Mouse (Mus musculus) intestine, embryonic 15.5 days (tissue): ENCODE measurements around the gene Gm20388. TPM values are rescaled to one million over a fixed set of nuclear protein-coding genes. Genes with fewer than 3 reads are reported as not detected.

Source experiments
- ATAC-seq: fragments of 200-750 bp; cut with Nextera tagmentation; 2 replicates; pipeline ENCODE4 v1.8.0; 2017; ENCODE audit warnings: moderate TSS enrichment, moderate library complexity
- H3K27ac ChIP-seq: fragments of 300-500 bp; sonication (generic); 2 replicates; pipeline ENCODE4 v1.5.1; 2015; ENCODE audit warnings: mild to moderate bottlenecking, inconsistent platforms
- H3K27me3 ChIP-seq: fragments of 300-500 bp; sonication (generic); replicated peaks from 2 replicates; pipeline ENCODE4 v1.6.1; 2015; ENCODE audit warnings: inconsistent platforms
- H3K36me3 ChIP-seq: fragments of 300-500 bp; sonication (generic); 2 replicates; pipeline ENCODE4 v1.6.1; 2015; ENCODE audit warnings: inconsistent platforms
- H3K4me1 ChIP-seq: fragments of 300-500 bp; sonication (generic); replicated peaks from 2 replicates; pipeline ENCODE4 v1.6.1; 2015; ENCODE audit warnings: inconsistent platforms
- H3K4me2 ChIP-seq: fragments of 300-500 bp; sonication (generic); replicated peaks from 2 replicates; pipeline ENCODE4 v1.6.1; 2015; ENCODE audit warnings: mild to moderate bottlenecking, inconsistent platforms
- H3K4me3 ChIP-seq: fragments of 300-500 bp; sonication (generic); replicated peaks from 2 replicates; pipeline ENCODE4 v1.5.1; 2015; ENCODE audit warnings: inconsistent platforms
- H3K9ac ChIP-seq: fragments of 300-500 bp; sonication (generic); 2 replicates; pipeline ENCODE4 v1.6.1; 2015; ENCODE audit warnings: inconsistent platforms
- H3K9me3 ChIP-seq: fragments of 300-500 bp; sonication (generic); 2 replicates; pipeline ENCODE4 v1.6.1; 2016; ENCODE audit warnings: inconsistent platforms
- WGBS: fragments of 180-500 bp; shearing (Covaris S2); methylation state at CpG from one replicate; pipeline ENCODE4 v1.1.7; 2015; 5-methylcytosine and 5-hydroxymethylcytosine counted together
- polyA plus RNA-seq: library from polyadenylated mRNA; unstranded; fragments of >200 nt; fragmentation: Nextera tagmentation; extraction: Ambion mirVana; gene quantifications from 2 replicates; pipeline ENCODE4 v1.2.1, GENCODE M21; 2015

The Gm20388 gene
- polyA plus RNA-seq, 1 experiment from 2014 or later = not detected

DNA sequence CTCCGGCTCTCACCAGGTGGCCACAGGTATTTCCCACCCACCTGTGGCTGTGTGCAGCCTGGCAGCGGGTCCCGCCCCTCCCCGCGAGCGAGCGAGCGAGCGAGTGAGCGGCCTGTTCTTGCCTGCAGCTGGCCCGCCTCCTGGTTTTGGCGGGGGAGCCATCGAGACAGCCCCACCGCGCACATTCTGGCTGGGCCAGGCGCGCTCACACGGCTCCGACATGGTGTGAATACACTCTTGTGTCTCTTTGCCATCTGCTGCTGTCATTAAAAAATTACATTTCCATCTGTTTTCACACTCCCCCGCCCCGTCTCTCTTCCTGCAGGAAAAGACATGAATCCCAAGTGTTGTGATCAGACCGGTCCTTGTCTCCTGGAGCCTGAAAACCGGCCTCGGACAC lies 687.9 kb downstream of the Gm20388 start:
- peak; percentile 52 for ATAC-seq
- 22% methylated on average over 24 of the region's 24 CpGs for WGBS
- Histone ChIP-seq H3K4me2 (peak overlapping the region; percentile 53), H3K4me3 (no peak overlapping the region), H3K27me3 (no peaks in the 10 kb centered on the region), H3K36me3 (no peaks in the 10 kb centered on the region), H3K4me1 (peaks cover 8% of the 10 kb centered on the region), H3K9ac (no peak overlapping the region), H3K27ac (no peak overlapping the region), H3K9me3 (no peaks in the 10 kb centered on the region)

DNA sequence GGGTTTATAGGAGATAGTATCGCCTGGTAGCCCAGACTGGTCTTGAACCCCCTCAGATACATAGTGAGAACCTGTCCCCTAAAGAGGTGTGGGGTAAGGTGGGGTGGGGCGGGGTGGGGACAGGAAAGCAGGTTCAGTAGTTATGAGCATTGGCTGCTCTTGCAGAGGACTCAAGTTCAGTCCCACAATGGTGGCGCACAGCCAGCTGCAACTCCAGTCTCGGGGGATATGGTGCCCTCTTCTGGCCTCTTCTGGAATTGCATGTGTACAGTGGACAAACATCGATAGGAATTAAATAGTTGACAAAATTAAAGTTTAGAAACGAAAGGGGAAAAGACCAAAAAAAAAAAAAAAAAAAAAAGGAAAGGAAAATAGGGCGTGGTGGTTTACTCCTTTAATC lies 688.9 kb downstream of the Gm20388 start:
- Histone ChIP-seq H3K9ac (no peak overlapping the region), H3K9me3 (no peaks in the 10 kb centered on the region), H3K4me3 (no peak overlapping the region), H3K27ac (no peak overlapping the region), H3K36me3 (no peaks in the 10 kb centered on the region), H3K27me3 (no peaks in the 10 kb centered on the region), H3K4me1 (peaks cover 8% of the 10 kb centered on the region), H3K4me2 (no peak overlapping the region)
- no peak for ATAC-seq
- WGBS = 52% methylated on average over 7 of the region's 7 CpGs

DNA sequence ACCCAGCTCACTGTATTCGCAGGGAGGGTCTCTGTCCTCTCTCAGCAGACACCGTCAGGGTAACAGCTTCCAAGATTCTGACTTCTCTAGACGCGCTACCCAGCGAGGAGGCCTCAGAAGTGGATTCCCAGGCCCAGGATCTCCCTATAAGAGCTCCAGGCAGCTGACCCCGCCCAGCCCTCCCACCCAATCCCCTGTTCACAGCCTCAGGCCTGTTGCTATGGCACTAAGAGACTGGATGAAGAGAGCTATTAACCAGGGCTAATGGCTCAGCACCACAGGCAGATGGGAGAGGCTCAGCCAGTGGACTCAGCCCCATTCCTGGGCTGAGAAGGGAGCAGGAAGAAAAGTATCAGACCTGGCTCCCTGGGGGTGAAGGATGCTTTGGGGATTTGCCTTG lies 692.0 kb downstream of the Gm20388 start:
- 0 out of 2 replicates have a peak overlapping the region, but pooled peaks have one; percentile 22 for H3K27ac ChIP-seq
- H3K4me3 ChIP-seq = no peak overlapping the region
- H3K9ac ChIP-seq = no peak overlapping the region
- no peaks in the 10 kb centered on the region for H3K36me3 ChIP-seq
- H3K4me2 ChIP-seq = no peak overlapping the region
- no peaks in the 10 kb centered on the region for H3K27me3 ChIP-seq
- peaks cover 8% of the 10 kb centered on the region for H3K4me1 ChIP-seq
- H3K9me3 ChIP-seq = no peaks in the 10 kb centered on the region
- WGBS = 40% methylated on average over 6 of the region's 6 CpGs
- ATAC-seq = peak; percentile 26; the same call in 1 of the 2 replicates

DNA sequence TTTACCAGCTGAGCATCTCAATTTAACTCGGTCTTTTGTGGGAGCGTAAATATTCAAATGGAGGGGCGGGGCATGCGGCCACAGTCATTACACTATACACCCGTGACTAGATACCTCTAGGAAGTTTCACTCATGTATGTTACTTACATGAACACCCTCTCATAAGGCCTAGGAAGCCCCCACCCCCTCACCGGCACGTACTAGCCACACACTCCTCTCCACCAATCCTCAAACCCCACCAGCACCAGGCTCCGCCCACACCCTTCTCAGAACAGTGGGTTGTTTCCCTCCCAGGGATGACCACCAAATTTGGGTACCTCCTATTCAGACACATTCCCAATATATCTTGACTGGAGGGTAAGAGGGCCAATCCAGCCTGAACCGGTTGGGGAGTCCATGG lies 696.8 kb downstream of the Gm20388 start:
- no peaks in the 10 kb centered on the region for H3K36me3 ChIP-seq
- H3K27ac ChIP-seq = no peak overlapping the region
- no peaks in the 10 kb centered on the region for H3K27me3 ChIP-seq
- no peak overlapping the region for H3K4me2 ChIP-seq
- ATAC-seq = no peak
- no peak overlapping the region for H3K4me3 ChIP-seq
- 83% methylated on average over 9 of the region's 9 CpGs for WGBS
- no peaks in the 10 kb centered on the region for H3K4me1 ChIP-seq
- H3K9ac ChIP-seq = no peak overlapping the region
- no peaks in the 10 kb centered on the region for H3K9me3 ChIP-seq

DNA sequence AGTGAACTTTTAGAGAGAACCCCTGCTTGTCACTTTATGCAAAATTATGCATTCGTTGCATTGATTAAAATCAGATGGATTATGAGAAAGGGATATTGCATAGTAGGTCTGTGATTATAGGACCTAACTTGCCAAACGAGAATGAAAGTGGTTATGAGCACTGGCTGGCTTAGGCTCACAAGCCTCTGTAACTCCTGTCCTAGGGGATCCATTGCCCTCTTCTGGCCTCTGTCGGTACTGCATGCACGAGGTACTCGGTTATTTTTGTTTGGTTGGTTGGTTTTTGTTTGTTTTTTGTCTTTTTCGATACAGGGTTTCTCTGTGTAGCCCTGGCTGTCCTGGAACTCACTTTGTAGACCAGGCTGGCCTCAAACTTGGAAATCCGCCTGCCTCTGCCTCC lies 697.2 kb downstream of the Gm20388 start:
- H3K4me1 ChIP-seq = no peaks in the 10 kb centered on the region
- no peak overlapping the region for H3K4me3 ChIP-seq
- WGBS = 14% methylated on average over 7 of the region's 7 CpGs
- H3K36me3 ChIP-seq = no peaks in the 10 kb centered on the region
- H3K9me3 ChIP-seq = no peaks in the 10 kb centered on the region
- peak; percentile 64; the same call in 1 of the 2 replicates for ATAC-seq
- no peak overlapping the region for H3K27ac ChIP-seq
- H3K4me2 ChIP-seq = no peak overlapping the region
- H3K9ac ChIP-seq = no peak overlapping the region
- no peaks in the 10 kb centered on the region for H3K27me3 ChIP-seq

DNA sequence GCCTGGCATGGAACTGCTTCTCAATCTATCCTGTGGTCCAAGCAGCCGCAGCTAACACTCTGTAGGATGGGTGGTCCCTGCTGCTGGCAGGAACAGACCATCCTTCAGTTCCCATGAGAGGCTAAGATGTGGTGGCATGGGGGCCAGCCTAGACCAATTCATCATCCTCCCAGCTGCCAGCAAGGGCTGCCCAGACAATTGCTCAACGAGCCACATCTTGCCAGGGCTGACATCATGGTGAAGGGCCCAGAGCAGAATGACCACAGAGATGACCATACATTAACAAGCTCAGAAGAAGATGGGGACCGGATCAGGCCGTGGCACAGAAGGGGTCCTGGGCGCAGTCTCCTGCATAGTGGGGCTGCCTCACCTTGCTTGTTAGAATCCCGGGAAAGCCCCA lies 700.2 kb downstream of the Gm20388 start:
- H3K9ac ChIP-seq = no peak overlapping the region
- H3K27ac ChIP-seq = no peak overlapping the region
- no peak for ATAC-seq
- no peak overlapping the region for H3K4me3 ChIP-seq
- no peaks in the 10 kb centered on the region for H3K36me3 ChIP-seq
- no peaks in the 10 kb centered on the region for H3K27me3 ChIP-seq
- H3K4me1 ChIP-seq = no peaks in the 10 kb centered on the region
- no peaks in the 10 kb centered on the region for H3K9me3 ChIP-seq
- WGBS = 83% methylated on average over 6 of the region's 6 CpGs
- no peak overlapping the region for H3K4me2 ChIP-seq

DNA sequence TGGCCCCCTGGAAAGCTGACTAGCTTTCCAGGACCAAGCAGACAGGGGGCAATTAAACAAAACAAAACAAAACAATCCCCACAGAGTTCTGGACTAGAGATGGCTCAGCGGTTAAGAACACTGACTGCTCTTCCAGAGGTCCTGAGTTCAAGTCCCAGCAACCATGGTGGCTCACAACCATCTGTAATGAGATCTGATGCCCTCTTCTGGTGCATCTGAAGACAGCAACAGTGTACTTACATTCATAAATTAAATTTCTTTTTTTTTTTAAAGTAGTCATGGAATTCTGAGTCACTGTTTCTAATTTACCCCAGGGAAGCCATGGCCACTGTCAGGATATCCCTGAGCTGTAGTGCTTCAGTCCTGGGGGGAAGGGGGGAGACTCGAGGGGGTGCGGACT lies 703.9 kb downstream of the Gm20388 start:
- H3K27me3 ChIP-seq = no peaks in the 10 kb centered on the region
- H3K4me1 ChIP-seq = no peaks in the 10 kb centered on the region
- no peak overlapping the region for H3K9ac ChIP-seq
- ATAC-seq = no peak
- H3K4me2 ChIP-seq = no peak overlapping the region
- 86% methylated on average over 3 of the region's 3 CpGs for WGBS
- H3K4me3 ChIP-seq = no peak overlapping the region
- no peaks in the 10 kb centered on the region for H3K9me3 ChIP-seq
- no peaks in the 10 kb centered on the region for H3K36me3 ChIP-seq
- H3K27ac ChIP-seq = no peak overlapping the region

DNA sequence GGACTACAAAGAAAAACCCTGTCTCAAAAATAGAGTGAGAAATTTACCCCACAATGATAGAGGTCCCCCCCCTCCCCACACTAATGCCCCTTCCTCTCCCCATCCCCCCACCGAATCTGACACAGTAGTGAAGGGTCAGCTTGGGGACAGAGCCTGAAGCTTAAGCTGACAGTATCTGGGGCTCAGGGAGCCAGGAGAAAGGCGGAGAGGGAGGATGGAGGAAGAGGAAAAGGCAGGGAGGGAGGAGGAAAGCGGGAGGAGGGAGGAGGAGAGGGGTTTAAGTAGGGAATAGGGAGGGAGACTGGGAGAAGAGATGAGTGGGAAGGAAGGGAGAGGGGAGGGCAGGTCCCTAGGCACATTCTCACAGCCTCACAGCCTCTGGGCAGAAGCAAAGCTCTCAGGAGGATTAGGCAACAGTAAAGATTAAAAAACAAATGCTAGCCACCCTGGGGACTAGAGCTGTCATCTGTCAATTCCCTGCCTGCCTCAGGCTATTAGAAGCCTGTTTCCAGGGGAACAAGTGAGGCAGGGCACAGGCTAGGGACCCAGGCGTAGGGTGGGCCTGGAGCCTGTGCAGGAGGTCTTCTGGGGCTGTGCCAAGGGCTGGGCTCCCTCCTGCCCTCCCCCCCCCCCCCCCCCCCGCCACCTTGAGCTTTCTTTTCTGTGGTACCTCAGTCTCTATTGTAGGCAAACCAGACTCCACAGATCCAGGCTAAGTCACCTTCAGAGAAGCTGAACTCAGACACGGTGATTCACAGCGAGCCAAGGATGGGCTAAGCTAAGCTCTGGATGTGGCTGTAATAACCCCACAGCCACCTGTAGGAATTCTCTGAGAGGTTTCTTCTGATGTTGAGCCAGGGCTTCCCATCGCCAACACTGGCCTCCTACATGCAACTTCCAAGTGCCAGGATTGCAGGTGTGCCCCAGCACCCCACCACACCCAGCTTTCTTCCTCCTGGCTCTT lies 706.3 kb downstream of the Gm20388 start:
- 56% methylated on average over 7 of the region's 8 CpGs for WGBS

DNA sequence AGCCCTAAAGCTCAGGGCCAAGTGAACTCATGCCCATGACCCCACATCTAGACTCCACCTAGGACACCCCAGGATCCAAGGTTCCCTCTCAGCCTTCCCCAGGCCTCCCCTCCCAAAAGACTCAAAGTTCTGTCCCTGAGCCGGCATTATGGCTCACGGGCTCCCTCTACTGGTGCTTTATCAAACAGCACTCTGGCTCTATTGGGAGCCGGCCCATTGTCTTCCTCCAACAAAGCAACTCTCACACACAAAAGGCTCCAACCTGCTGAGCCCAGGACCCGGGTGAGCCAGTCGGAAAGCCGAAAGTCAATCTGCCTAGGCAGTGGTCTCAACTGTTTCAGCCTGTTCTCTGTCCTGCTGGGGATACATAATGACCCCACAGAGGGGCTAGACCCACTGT lies 707.5 kb downstream of the Gm20388 start:
- Histone ChIP-seq H3K9ac (no peak overlapping the region), H3K4me1 (peaks cover 5% of the 10 kb centered on the region; the same call in 1 of the 2 replicates)
- WGBS = 2% methylated on average over 6 of the region's 6 CpGs

More for the DNA sequence above, 706.3 kb downstream of the Gm20388 start:
- Histone ChIP-seq H3K9me3 (no peaks in the 10 kb centered on the region), H3K36me3 (no peaks in the 10 kb centered on the region), H3K4me3 (no peak overlapping the region), H3K4me2 (no peak overlapping the region), H3K27ac (no peak overlapping the region), H3K4me1 (peaks cover 5% of the 10 kb centered on the region; the same call in 1 of the 2 replicates), H3K9ac (no peak overlapping the region), H3K27me3 (no peaks in the 10 kb centered on the region; the same call in 1 of the 2 replicates)
- ATAC-seq = no peak

DNA sequence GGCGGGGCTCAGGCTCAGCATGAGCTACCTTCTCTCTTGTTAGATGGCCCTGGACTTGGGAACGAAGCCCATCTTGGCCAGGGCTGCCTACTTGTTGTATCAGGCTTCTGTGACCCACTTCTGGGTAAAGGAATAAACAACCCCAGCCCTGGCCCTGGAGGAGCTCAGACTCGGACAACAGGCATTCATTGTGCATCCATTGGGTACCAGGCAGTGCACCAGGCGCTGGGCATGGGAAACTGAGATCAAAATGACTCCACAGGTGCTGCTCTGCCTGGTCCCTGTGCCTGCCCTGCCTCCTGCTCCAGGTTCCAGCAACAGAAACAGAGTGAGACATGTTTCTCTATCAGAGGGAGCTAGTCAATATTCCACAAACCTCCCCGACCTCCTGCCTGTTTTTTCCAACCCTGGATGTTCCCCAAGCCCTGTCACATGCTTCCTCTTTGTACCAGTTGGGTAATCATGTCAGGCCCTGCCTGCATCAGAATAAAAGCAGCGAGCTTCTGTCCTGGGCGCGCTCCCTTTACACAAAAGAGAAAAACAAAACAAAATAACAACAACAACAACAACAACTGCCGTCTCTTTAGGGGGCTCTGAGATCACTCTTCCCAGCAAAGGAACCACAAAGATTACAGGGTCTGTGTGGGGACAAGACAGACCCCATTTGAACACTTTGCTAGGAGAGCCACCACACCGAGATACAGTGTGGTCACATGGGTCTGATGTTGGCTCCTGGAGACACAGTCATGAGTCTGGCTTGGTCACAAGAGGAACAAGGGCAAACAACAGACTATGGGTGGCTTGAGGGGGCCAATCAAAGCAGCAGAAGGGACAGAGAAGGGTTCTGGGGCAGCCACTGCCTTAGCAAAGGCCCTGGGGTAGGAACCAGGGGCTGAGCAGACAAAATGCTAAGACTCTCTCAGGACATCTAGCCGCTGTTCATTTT lies 708.9 kb downstream of the Gm20388 start:
- H3K9ac ChIP-seq = no peak overlapping the region
- no peaks in the 10 kb centered on the region; the same call in 1 of the 2 replicates for H3K27me3 ChIP-seq
- H3K4me1 ChIP-seq = peaks cover 5% of the 10 kb centered on the region; the same call in 1 of the 2 replicates
- no peak overlapping the region for H3K4me3 ChIP-seq
- no peak for ATAC-seq
- no peak overlapping the region for H3K4me2 ChIP-seq
- no peaks in the 10 kb centered on the region for H3K36me3 ChIP-seq
- WGBS = 76% methylated on average over 11 of the region's 11 CpGs
- H3K9me3 ChIP-seq = no peaks in the 10 kb centered on the region
- no peak overlapping the region for H3K27ac ChIP-seq

More for the DNA sequence above, 707.5 kb downstream of the Gm20388 start:
- H3K4me2 ChIP-seq = no peak overlapping the region
- no peaks in the 10 kb centered on the region for H3K36me3 ChIP-seq
- peak; percentile 53; the same call in 1 of the 2 replicates for ATAC-seq
- no peak overlapping the region for H3K27ac ChIP-seq
- H3K27me3 ChIP-seq = no peaks in the 10 kb centered on the region; the same call in 1 of the 2 replicates
- no peak overlapping the region for H3K4me3 ChIP-seq
- no peaks in the 10 kb centered on the region for H3K9me3 ChIP-seq

DNA sequence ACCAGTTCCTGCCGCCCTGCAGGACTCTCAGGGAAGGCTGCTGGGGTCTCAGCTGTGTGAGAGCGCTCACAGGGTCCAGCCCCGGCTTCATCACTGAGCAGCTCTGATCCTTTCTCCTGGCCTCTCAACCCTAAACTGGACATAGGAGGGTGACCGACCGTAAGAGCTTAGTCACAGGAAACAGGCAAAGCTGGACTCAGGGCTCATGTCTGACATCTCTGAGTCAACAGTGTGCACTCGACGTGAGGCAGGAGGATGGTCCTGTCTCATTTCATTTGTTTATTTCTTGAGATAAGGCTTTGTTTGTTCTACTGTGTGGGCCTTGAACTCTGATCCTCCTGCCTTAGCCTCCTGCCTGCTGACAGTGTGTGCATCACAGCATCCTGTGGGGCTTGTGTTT lies 709.8 kb downstream of the Gm20388 start:
- H3K4me1 ChIP-seq = peaks cover 5% of the 10 kb centered on the region; the same call in 1 of the 2 replicates
- no peaks in the 10 kb centered on the region for H3K9me3 ChIP-seq
- no peak overlapping the region for H3K27ac ChIP-seq
- no peak overlapping the region for H3K4me3 ChIP-seq
- H3K4me2 ChIP-seq = no peak overlapping the region
- WGBS = 38% methylated on average over 7 of the region's 7 CpGs
- H3K9ac ChIP-seq = no peak overlapping the region
- no peak for ATAC-seq
- no peaks in the 10 kb centered on the region for H3K36me3 ChIP-seq
- H3K27me3 ChIP-seq = no peaks in the 10 kb centered on the region; the same call in 1 of the 2 replicates

DNA sequence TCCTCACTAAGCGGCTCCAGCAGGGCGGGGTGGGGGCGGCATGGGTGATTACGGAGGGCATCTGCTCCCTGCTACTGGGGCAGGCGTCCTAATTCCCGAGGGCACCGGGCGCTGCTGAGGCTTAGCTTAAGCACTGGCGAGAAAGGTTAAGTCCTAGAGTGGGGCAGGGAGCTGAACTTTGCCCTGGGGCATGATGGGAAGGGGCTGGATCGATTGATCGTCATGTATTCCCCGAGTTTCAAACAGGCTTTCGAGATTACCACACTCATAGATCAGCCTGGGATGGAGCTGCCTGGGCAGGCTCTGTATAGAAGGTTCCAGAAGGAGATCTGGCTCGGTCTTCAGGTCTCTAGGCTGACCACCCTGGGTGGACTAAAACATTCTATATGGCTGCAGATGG lies 711.5 kb downstream of the Gm20388 start:
- no peak overlapping the region for H3K4me3 ChIP-seq
- H3K36me3 ChIP-seq = no peaks in the 10 kb centered on the region

More for the DNA sequence above, 711.5 kb downstream of the Gm20388 start:
- peaks cover 5% of the 10 kb centered on the region; the same call in 1 of the 2 replicates for H3K4me1 ChIP-seq
- no peak overlapping the region for H3K27ac ChIP-seq
- H3K9ac ChIP-seq = no peak overlapping the region
- no peak for ATAC-seq
- H3K4me2 ChIP-seq = no peak overlapping the region
- H3K27me3 ChIP-seq = no peaks in the 10 kb centered on the region; the same call in 1 of the 2 replicates
- WGBS = 64% methylated on average over 14 of the region's 14 CpGs
- no peaks in the 10 kb centered on the region for H3K9me3 ChIP-seq
